Mouse (Mus musculus) forebrain, embryonic 11.5 days (tissue): ENCODE measurements at regions not wholly inside any gene's neighbourhood (a gene's known extent, or its start where the extent isn't known, plus 50 kb on each side); places are given as distances from the start of the nearest gene placed in this dataset.

Experiments used
- ATAC-seq: fragments of 200-750 bp; cut with Nextera tagmentation; replicated peaks from 2 replicates; pipeline ENCODE4 v1.8.0; 2017; ENCODE audit warnings: moderate TSS enrichment; ENCODE audit not compliant: low FRiP score
- DNase-seq: peaks from one replicate; pipeline ENCODE4 v3.0.0-alpha.2; 2017; ENCODE audit warnings: low spot score
- H3K27ac ChIP-seq: fragments of 300-500 bp; sonication (generic); 2 replicates; pipeline ENCODE4 v1.5.1; 2014; ENCODE audit warnings: low read depth, low read length
- H3K27me3 ChIP-seq: fragments of 300-500 bp; sonication (generic); 2 replicates; pipeline ENCODE4 v1.6.1; 2014; ENCODE audit warnings: mild to moderate bottlenecking, low read length, mixed read lengths; ENCODE audit not compliant: control insufficient read depth, insufficient read depth
- H3K36me3 ChIP-seq: fragments of 300-500 bp; sonication (generic); 2 replicates; pipeline ENCODE4 v1.6.1; 2014; ENCODE audit warnings: mild to moderate bottlenecking, low read length, moderate library complexity, mixed read lengths; ENCODE audit not compliant: control insufficient read depth, insufficient read depth
- H3K4me1 ChIP-seq: fragments of 300-500 bp; sonication (generic); replicated peaks from 2 replicates; pipeline ENCODE4 v1.6.1; 2014; ENCODE audit warnings: low read length, mixed read lengths; ENCODE audit not compliant: control insufficient read depth, insufficient read depth
- H3K4me2 ChIP-seq: fragments of 300-500 bp; sonication (generic); 2 replicates; pipeline ENCODE4 v1.6.1; 2014; ENCODE audit warnings: low read depth, mild to moderate bottlenecking, low read length, moderate library complexity, mixed read lengths; ENCODE audit not compliant: severe bottlenecking
- H3K4me3 ChIP-seq: fragments of 300-500 bp; sonication (generic); 2 replicates; pipeline ENCODE4 v1.5.1; 2014; ENCODE audit warnings: low read depth, low read length
- H3K9ac ChIP-seq: fragments of 300-500 bp; sonication (generic); 2 replicates; pipeline ENCODE4 v1.6.1; 2014; ENCODE audit warnings: low read length
- H3K9me3 ChIP-seq: fragments of 300-500 bp; sonication (generic); 2 replicates; pipeline ENCODE4 v1.6.1; 2016; ENCODE audit warnings: low read length, mixed read lengths; ENCODE audit not compliant: control insufficient read depth
- WGBS: fragments of 180-500 bp; shearing (Covaris S2); extraction: QIAGEN DNeasy Blood & Tissue Kit; methylation state at CpG from one replicate; pipeline ENCODE4 v1.1.7; 2014; 5-methylcytosine and 5-hydroxymethylcytosine counted together

DNA sequence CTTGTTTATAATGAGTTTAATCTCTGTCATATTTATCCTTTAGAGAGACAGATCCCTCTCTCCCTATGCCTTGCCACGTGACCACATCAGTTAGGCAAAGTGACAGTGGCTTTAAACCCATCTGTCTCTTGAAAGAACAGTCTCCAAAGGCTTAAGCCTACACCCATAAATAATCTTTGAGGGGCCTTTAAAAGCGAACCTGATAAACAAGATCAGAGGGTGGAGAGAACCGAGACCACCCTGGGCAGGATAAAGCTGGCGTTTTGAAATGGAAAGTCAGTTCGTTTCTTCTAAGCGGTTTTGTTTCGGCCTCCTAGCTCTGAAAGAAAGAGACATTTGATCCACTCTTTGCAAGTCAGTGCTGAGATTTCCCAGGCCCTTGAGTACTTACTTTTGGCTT lies 149.5 kb downstream of the Ackr3 start:
- H3K27ac ChIP-seq, result no peak overlapping the region
- DNase-seq (no peak), ATAC-seq (no peak)
- H3K9ac ChIP-seq, result no peak overlapping the region
- H3K4me2 ChIP-seq, result no peak overlapping the region
- H3K4me1 ChIP-seq, result no peaks in the 10 kb centered on the region; the same call in 1 of the 2 replicates
- 14% methylated on average over 7 of the region's 7 CpGs for whole genome bisulfite sequencing
- no peaks in the 10 kb centered on the region for H3K36me3 ChIP-seq
- no peaks in the 10 kb centered on the region for H3K9me3 ChIP-seq
- no peak overlapping the region for H3K4me3 ChIP-seq
- H3K27me3 ChIP-seq, result no peaks in the 10 kb centered on the region

DNA sequence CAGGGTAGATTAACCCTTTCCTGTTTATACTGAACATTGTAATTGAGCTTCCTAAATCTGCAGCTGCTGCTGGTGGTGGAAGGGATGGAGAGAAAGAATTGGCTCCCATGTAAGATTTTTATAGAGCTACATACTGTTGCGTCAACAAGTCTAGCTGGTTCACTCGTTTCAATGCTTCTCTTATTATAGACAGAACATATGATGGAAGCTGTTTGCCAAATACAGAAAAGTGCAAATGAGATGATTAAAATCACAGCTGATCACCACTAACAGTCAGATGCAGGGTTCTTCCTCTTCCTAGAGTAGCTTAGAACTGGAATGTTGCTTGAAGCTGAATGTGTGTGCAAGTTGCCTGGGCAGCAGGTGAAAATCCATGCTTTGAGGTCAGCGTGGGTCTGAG lies 152.8 kb downstream of the Ackr3 start:
- DNase-seq, result no peak
- H3K4me1 ChIP-seq, result no peaks in the 10 kb centered on the region; the same call in 1 of the 2 replicates
- no peak overlapping the region for H3K9ac ChIP-seq
- no peak overlapping the region for H3K4me2 ChIP-seq
- H3K4me3 ChIP-seq, result no peak overlapping the region
- no peaks in the 10 kb centered on the region for H3K36me3 ChIP-seq
- ATAC-seq, result no peak
- WGBS, result 81% methylated on average over 3 of the region's 3 CpGs
- no peaks in the 10 kb centered on the region for H3K9me3 ChIP-seq
- H3K27me3 ChIP-seq, result no peaks in the 10 kb centered on the region
- H3K27ac ChIP-seq, result no peak overlapping the region

DNA sequence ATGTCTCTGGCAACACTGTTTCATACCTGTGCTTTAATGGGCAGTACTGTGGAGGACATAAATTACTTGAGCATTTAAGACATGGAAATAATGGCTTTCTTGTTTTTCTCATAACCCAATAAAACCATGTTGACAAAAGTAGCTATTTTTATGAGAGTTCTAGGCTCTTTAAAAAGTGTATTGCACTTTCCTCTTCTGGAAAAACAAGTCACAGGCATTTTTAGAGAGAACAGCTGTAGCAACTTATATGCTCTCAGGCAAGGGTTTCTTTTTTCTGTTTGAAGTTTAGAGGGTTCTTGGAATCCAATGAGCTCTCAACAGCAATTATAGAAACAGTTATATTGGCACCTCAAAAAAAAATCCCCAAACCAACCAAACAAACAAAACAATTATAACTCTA lies 153.6 kb downstream of the Ackr3 start:
- Histone ChIP-seq H3K36me3 (no peaks in the 10 kb centered on the region), H3K27me3 (no peaks in the 10 kb centered on the region), H3K4me2 (no peak overlapping the region), H3K9ac (no peak overlapping the region), H3K27ac (no peak overlapping the region), H3K9me3 (no peaks in the 10 kb centered on the region), H3K4me1 (no peaks in the 10 kb centered on the region; the same call in 1 of the 2 replicates), H3K4me3 (no peak overlapping the region)
- DNase-seq, result no peak
- ATAC-seq, result no peak

DNA sequence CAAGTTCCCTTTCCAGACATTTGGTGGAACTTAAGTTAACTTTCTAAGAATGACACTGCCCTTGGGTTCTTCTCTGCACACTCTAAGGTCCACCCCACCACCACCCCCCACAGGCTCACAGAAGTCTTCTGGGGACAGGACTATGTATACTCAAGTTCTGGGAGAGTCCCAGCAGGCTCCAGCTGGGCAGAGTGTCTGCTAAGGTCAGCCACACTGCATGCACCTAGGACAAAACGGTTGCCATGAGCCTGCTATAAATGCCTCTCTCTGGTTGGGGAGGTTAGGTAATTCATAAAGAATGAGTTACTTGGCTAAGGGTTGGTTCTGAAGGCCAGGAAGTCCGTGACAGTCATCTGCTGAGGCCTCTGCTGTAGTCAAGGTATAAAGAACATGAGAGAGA lies 155.2 kb downstream of the Ackr3 start:
- Histone ChIP-seq H3K4me1 (no peaks in the 10 kb centered on the region), H3K9ac (no peak overlapping the region), H3K9me3 (no peaks in the 10 kb centered on the region), H3K36me3 (no peaks in the 10 kb centered on the region), H3K4me3 (no peak overlapping the region), H3K27me3 (no peaks in the 10 kb centered on the region), H3K4me2 (no peak overlapping the region), H3K27ac (no peak overlapping the region)
- 86% methylated on average over 2 of the region's 2 CpGs for WGBS
- ATAC-seq (no peak), DNase-seq (no peak)

DNA sequence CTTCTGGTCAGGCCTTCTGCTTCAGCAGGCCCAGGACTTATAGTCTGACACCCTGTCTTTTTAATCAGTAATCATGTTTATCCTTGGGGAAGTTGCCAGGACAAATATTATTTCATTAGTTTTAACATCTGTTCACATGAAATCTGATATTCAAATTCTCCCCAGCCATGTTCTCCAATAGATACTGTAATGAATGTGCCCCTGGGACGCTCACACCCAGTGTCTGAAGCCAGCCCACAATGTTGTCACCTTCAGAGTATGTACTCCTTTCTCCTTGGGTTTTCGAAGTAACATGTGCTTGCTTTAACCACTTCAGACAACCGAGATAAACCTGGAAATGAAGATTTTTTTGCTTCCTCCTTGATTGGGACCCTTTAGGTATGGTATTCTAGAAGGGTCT lies 156.3 kb downstream of the Ackr3 start:
- Histone ChIP-seq H3K4me2 (no peak overlapping the region), H3K9ac (no peak overlapping the region), H3K4me3 (no peak overlapping the region), H3K27ac (no peak overlapping the region), H3K36me3 (no peaks in the 10 kb centered on the region), H3K4me1 (no peaks in the 10 kb centered on the region), H3K27me3 (no peaks in the 10 kb centered on the region), H3K9me3 (no peaks in the 10 kb centered on the region)
- 85% methylated on average over 3 of the region's 3 CpGs for WGBS
- DNase-seq (no peak), ATAC-seq (no peak)

DNA sequence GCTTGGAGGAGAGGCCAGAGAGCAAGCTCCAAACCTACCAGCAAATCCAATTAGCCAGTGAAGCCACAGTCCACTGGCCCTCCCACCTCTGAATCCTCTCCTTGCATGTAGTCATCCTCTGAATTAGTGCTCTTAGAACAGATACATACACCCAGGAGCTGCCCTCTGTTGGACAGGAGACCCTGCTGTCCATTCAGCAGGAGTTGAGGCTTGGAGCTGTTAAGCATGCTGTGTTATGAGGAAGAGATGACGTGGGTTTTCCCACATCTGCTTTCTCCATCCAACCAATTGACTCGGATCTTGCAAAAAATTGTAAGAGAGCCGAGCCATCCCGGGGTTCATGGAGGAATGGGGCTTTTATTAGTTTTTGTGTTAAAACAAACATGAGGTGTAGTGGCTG lies 160.7 kb downstream of the Ackr3 start:
- WGBS, result 81% methylated on average over 4 of the region's 4 CpGs
- Histone ChIP-seq H3K4me1 (no peaks in the 10 kb centered on the region), H3K4me2 (no peak overlapping the region)

DNA sequence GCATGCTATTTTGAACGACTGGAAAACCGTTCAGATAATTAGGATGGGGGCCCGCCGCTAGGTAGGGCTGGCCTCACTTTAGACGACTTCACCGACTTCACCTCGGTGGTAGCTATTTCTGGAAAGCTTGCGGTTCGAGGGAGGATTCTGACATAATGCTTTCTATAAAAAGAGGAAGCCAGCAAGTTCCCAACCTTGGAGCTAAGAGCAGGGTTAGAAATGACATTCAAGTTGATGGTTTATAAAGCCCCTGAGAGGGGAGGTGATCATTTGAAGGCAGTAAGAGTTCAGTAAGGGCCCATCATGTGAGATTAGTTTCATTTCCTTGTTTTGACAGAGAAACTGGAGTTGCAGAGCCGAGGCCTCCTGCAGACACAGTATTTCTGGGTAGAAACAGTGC lies 164.8 kb downstream of the Ackr3 start:
- peaks cover 2% of the 10 kb centered on the region; the same call in 1 of the 2 replicates for H3K9me3 ChIP-seq
- no peak overlapping the region for H3K27ac ChIP-seq
- H3K27me3 ChIP-seq, result no peaks in the 10 kb centered on the region
- DNase-seq (no peak), ATAC-seq (no peak)
- 93% methylated on average over 10 of the region's 10 CpGs for WGBS
- no peaks in the 10 kb centered on the region for H3K4me1 ChIP-seq
- H3K9ac ChIP-seq, result no peak overlapping the region
- no peak overlapping the region for H3K4me3 ChIP-seq
- H3K36me3 ChIP-seq, result no peaks in the 10 kb centered on the region
- H3K4me2 ChIP-seq, result no peak overlapping the region

More for the DNA sequence above, 160.7 kb downstream of the Ackr3 start:
- Histone ChIP-seq H3K27me3 (no peaks in the 10 kb centered on the region), H3K9me3 (no peaks in the 10 kb centered on the region), H3K27ac (no peak overlapping the region), H3K9ac (no peak overlapping the region), H3K36me3 (no peaks in the 10 kb centered on the region), H3K4me3 (no peak overlapping the region)
- ATAC-seq, result no peak
- DNase-seq, result no peak

DNA sequence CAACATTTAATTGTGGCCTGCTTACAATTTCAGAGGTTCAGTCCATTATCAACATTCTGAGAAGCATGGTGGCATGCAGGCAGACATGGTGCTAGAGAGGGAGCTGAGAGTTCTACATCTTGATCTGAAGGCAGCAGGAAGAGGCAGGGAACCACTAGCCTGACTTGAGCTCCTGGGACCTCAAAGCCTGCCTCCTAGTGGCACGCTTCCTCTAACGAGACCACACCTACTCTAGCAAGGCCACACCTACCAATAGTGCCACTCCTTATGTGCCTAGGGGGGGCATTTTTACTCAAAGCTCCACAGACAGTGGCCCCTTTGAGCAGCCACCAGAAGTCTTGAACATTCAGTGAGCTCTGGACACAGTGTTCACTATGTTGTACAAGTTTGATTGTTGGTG lies 165.5 kb downstream of the Ackr3 start:
- H3K27me3 ChIP-seq, result no peaks in the 10 kb centered on the region
- H3K9ac ChIP-seq, result no peak overlapping the region
- no peak overlapping the region for H3K4me3 ChIP-seq
- H3K36me3 ChIP-seq, result no peaks in the 10 kb centered on the region
- ATAC-seq (no peak), DNase-seq (no peak)
- peaks cover 2% of the 10 kb centered on the region; the same call in 1 of the 2 replicates for H3K9me3 ChIP-seq
- no peaks in the 10 kb centered on the region for H3K4me1 ChIP-seq
- H3K4me2 ChIP-seq, result no peak overlapping the region
- 83% methylated on average over 2 of the region's 2 CpGs for WGBS
- no peak overlapping the region for H3K27ac ChIP-seq

DNA sequence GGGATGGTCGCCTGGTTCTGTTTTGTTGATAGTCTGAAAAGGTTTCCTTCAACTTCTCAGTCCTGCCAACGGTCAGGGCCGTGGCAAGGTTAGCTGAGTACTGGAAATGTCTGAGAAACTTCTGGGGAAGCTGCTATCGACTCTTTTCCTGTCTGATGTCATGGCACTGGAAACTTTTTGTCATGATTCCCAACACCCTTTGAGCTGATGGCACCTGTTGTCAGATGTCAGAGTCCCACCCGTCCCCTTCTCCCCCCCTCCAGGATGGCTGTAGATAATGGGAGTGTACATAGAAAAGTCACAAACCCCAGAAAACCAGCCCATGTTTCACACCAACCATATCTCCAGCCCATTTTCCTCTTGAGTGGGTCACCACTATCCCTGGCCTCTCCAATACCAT lies 167.0 kb downstream of the Ackr3 start:
- Histone ChIP-seq H3K4me1 (no peaks in the 10 kb centered on the region), H3K36me3 (no peaks in the 10 kb centered on the region), H3K27ac (no peak overlapping the region), H3K9ac (no peak overlapping the region), H3K4me2 (no peak overlapping the region), H3K4me3 (no peak overlapping the region), H3K9me3 (peaks cover 2% of the 10 kb centered on the region; the same call in 1 of the 2 replicates), H3K27me3 (no peaks in the 10 kb centered on the region)
- ATAC-seq (no peak), DNase-seq (no peak)
- WGBS, result 89% methylated on average over 5 of the region's 5 CpGs
